Mouse (Mus musculus): Measurements from ENCODE around the gene Cntnap1.

The Cntnap1 gene

GRCm38 (mm10) chr11:101194137-101194536 is 23.8 kb downstream of the Cntnap1 start:
- no peaks in the 10 kb centered on the region for H3K27me3 ChIP-seq (ENCODE audit: control insufficient read depth, insufficient read depth, low read length, poor library complexity, severe bottlenecking)
- peaks cover 10% of the 10 kb centered on the region for H3K36me3 ChIP-seq (ENCODE audit: control insufficient read depth, insufficient read depth, low read length, poor library complexity, severe bottlenecking)
- no peak for DNase-seq (ENCODE audit: low read depth, low spot score)

DNA sequence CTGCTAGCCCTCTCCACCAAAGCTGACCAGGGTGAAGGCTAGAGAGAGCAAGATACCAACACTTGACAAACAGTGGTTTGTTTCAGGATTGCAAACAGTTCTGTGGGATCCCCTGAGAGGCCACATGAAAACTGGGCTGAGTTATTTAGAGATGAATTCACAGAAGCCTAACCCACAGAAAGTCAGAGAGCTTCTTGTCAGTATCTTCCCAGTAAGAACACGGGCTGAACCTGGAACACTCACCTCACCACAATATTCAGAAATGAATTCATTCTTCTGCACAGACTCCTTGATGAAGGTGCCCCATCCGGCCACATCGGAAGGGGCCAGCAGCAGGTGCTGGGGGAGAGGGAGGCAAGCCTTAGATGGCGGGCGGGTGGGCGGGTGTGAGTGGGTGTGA is 24.3 kb downstream of the Cntnap1 start:
- H3K36me3 ChIP-seq (ENCODE audit: control insufficient read depth, insufficient read depth, low read length, poor library complexity, severe bottlenecking): peaks cover 14% of the 10 kb centered on the region
- DNase-seq (ENCODE audit: low read depth, low spot score): no peak
- no peaks in the 10 kb centered on the region for H3K27me3 ChIP-seq (ENCODE audit: control insufficient read depth, insufficient read depth, low read length, poor library complexity, severe bottlenecking)

DNA sequence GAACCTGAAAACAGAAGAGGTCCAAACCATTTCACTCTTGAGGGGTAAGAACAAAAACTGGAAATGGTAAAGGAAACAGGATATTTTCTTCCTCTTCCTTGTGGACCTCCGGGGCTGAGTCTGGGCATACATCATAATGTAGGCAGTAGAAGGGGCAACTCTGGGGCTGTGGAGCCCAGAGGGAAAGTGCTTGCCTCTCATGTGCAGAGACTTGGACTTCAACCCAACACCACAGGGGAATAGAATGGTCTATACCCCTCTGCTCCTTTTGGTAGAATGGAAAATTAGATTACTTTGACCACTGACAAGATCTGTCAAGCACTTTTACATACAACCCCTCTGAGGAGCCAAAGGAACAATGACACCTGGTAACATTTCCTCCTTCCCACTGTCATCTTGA is 24.8 kb downstream of the Cntnap1 start:
- Histone ChIP-seq H3K36me3 (ENCODE audit: control insufficient read depth, insufficient read depth, low read length, poor library complexity, severe bottlenecking) (peaks cover 14% of the 10 kb centered on the region), H3K27me3 (ENCODE audit: control insufficient read depth, insufficient read depth, low read length, poor library complexity, severe bottlenecking) (no peaks in the 10 kb centered on the region)
- DNase-seq (ENCODE audit: low read depth, low spot score): no peak

DNA sequence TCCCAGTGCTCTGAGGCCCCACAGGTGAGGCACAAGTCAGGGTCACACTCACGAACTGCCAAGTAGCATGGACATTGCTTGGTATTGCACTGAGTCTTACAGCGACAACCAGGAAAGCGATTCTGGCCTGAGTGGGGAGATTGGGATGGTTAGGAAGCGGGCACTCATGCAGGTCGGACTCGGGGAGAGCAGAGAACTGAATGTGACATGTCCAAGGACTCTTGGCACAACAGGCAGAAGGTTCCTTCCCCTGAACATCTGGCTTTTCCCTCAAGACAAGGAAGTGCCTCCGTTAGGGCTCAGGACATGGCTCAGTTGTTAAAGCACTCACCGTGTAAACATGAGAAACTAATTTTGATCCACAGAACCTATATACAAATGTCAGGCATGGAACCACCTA is 25.2 kb downstream of the Cntnap1 start:
- Histone ChIP-seq H3K36me3 (ENCODE audit: control insufficient read depth, insufficient read depth, low read length, poor library complexity, severe bottlenecking) (peaks cover 14% of the 10 kb centered on the region), H3K27me3 (ENCODE audit: control insufficient read depth, insufficient read depth, low read length, poor library complexity, severe bottlenecking) (no peaks in the 10 kb centered on the region)
- no peak for DNase-seq (ENCODE audit: low read depth, low spot score)

- DNase-seq (ENCODE audit: low read depth, low spot score): no peak
- H3K27me3 ChIP-seq (ENCODE audit: control insufficient read depth, insufficient read depth, low read length, poor library complexity, severe bottlenecking): no peaks in the 10 kb centered on the region
- peaks cover 14% of the 10 kb centered on the region for H3K36me3 ChIP-seq (ENCODE audit: control insufficient read depth, insufficient read depth, low read length, poor library complexity, severe bottlenecking)
Measured at GRCm38 (mm10) chr11:101196175-101196574, 25.9 kb downstream of the Cntnap1 start.

DNA sequence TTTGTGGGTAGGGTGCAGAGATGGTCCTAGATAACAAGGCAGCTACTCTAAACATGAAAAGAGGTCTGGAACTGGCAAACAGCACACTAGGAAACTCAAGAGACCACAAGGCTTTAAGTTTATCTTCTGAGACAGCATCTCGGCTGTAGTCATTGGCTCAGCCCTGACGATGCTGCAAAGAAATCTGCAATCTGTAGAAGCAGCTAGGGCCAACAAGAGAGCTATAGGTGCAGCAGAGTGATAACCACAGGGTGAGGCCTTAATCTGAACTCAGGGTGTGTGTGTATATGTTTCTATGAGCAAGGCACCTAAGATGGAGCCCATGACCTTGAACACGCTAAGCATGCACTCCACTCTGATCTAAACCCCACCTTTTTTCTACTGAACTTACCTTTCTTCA is 29.2 kb downstream of the Cntnap1 start:
- DNase-seq (ENCODE audit: low read depth, low spot score): no peak
- peaks cover 21% of the 10 kb centered on the region for H3K36me3 ChIP-seq (ENCODE audit: control insufficient read depth, insufficient read depth, low read length, poor library complexity, severe bottlenecking)
- H3K27me3 ChIP-seq (ENCODE audit: control insufficient read depth, insufficient read depth, low read length, poor library complexity, severe bottlenecking): no peaks in the 10 kb centered on the region

DNA sequence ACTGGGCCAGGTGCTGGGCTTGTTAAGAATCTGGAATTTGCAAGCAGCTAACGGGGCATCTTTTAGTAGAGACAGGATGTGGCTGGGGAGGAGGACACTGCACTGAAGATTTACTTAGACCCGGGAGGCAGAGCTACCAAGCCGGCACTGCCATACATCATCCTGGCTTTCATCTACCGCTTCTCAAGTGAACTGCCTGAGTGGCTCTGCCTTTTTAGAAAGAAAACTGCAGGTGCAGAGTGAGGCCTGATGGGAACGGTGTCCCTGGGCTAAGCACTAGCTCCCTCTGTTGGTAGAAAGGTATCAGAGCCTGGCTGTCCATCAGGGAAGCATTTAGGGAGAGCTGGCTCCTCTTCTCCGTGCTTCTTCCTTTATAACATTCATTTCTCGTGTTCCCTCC is 30.7 kb downstream of the Cntnap1 start:
- Histone ChIP-seq H3K36me3 (ENCODE audit: control insufficient read depth, insufficient read depth, low read length, poor library complexity, severe bottlenecking) (peaks cover 21% of the 10 kb centered on the region), H3K27me3 (ENCODE audit: control insufficient read depth, insufficient read depth, low read length, poor library complexity, severe bottlenecking) (no peaks in the 10 kb centered on the region)
- DNase-seq (ENCODE audit: low read depth, low spot score): peak; percentile 69

DNA sequence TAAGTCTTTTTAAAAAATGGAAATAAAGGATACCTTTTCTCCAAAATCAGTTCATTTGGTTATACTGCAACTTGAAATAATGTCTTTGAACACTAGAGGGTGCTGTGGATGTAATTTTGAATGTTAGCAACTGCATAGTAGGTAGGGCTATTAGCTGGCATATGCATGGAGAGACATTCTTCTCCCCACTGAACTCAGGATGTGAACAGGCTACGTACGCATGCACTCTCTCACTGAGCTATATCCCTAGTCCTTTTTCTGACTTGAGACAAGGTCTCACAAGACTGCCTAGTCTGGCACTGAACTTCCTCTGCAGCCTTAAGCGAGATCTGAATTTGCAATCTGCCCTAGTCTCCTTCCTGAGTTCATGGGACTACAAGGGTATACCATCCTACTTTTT is 41.6 kb downstream of the Cntnap1 start:
- H3K36me3 ChIP-seq (ENCODE audit: control insufficient read depth, insufficient read depth, low read length, poor library complexity, severe bottlenecking): peaks cover 27% of the 10 kb centered on the region
- DNase-seq (ENCODE audit: low read depth, low spot score): peak; percentile 87
- no peaks in the 10 kb centered on the region for H3K27me3 ChIP-seq (ENCODE audit: control insufficient read depth, insufficient read depth, low read length, poor library complexity, severe bottlenecking)

GRCm38 (mm10) chr11:101216936-101217335 is 46.6 kb downstream of the Cntnap1 start:
- no peak for DNase-seq (ENCODE audit: low read depth, low spot score)
- Histone ChIP-seq H3K27me3 (ENCODE audit: control insufficient read depth, insufficient read depth, low read length, poor library complexity, severe bottlenecking) (no peaks in the 10 kb centered on the region), H3K36me3 (ENCODE audit: control insufficient read depth, insufficient read depth, low read length, poor library complexity, severe bottlenecking) (peaks cover 16% of the 10 kb centered on the region)

GRCm38 (mm10) chr11:101218436-101219055 is 48.2 kb downstream of the Cntnap1 start:
- H3K36me3 ChIP-seq (ENCODE audit: control insufficient read depth, insufficient read depth, low read length, poor library complexity, severe bottlenecking): peaks cover 14% of the 10 kb centered on the region
- DNase-seq (ENCODE audit: low read depth, low spot score): no peak
- no peaks in the 10 kb centered on the region for H3K27me3 ChIP-seq (ENCODE audit: control insufficient read depth, insufficient read depth, low read length, poor library complexity, severe bottlenecking)

DNA sequence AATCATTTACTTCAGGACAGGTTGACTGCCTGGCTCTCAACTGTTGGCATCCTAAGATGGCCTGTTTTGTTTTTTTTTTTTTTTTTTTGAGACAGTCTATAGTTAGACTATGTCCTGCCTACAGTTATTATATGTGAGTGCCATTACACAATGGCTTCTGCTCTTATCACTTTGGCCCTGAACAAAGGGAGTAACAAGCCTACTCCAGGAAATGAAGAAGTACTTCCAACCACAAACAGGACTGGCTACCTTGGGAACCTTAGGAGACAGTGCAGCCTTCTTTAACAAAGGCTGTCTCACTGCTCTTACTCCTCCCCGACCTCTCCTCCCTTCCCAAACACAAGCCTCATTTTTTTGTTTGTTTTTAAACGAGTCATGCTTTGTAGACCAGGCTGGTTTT is 50.5 kb downstream of the Cntnap1 start:
- H3K27me3 ChIP-seq (ENCODE audit: control insufficient read depth, insufficient read depth, low read length, poor library complexity, severe bottlenecking): no peaks in the 10 kb centered on the region
- no peak for DNase-seq (ENCODE audit: low read depth, low spot score)
- peaks cover 4% of the 10 kb centered on the region; the same call in 1 of the 2 replicates for H3K36me3 ChIP-seq (ENCODE audit: control insufficient read depth, insufficient read depth, low read length, poor library complexity, severe bottlenecking)

DNA sequence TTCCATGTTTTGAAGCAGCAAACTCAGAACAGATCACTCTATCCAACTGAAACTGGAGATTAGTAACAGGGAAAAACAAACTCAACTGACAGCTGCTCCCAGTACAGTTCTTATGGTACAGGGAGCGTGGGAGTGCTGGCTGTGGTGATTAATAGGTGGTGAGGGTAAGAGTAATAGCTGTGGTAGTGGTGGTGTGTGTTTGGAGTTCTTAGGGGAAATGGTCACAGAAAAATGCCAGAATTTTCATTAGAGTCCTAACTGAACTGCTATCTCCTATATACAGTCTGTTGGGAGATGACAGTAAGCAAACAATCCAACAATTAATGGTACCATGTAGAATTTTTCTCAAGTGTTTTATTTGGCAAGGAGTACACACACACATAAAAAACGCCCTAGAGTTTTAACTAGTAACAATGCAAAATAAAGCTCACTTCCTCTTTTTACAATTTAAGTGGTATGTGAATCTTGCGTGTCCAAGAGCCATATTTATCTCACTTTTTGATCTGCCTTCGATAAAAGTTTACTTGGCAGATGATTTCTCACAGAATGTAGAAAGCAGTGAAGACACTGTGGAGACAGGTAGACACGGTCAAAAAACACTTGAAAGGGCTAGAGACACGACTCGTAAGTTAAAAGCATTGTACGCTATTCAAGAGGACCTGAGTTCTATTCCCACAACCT is 51.1 kb downstream of the Cntnap1 start:
- Histone ChIP-seq H3K36me3 (ENCODE audit: control insufficient read depth, insufficient read depth, low read length, poor library complexity, severe bottlenecking) (peaks cover 2% of the 10 kb centered on the region; the same call in 1 of the 2 replicates), H3K27me3 (ENCODE audit: control insufficient read depth, insufficient read depth, low read length, poor library complexity, severe bottlenecking) (no peaks in the 10 kb centered on the region)
- DNase-seq (ENCODE audit: low read depth, low spot score): peak; percentile 38

DNA sequence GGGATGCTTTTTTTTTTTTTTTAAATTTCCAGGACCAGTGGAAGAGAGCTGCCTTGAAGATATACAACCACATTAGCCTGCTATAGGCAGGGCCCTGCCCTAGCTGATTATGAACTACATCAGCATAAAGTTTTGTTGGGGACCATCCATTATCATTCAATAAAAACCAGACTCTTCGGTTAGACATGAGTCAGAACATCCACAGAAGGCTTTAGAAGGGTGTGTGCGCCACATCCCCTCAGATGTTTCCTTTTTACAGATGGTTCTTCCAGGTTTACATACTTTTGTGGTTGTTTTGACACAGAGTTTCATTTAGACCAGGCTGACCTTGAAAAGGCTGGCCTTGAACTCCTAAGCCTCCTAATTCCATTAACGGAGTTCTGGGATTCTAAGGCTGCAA is 54.0 kb downstream of the Cntnap1 start:
- H3K36me3 ChIP-seq (ENCODE audit: control insufficient read depth, insufficient read depth, low read length, poor library complexity, severe bottlenecking): no peaks in the 10 kb centered on the region
- DNase-seq (ENCODE audit: low read depth, low spot score): no peak
- no peaks in the 10 kb centered on the region for H3K27me3 ChIP-seq (ENCODE audit: control insufficient read depth, insufficient read depth, low read length, poor library complexity, severe bottlenecking)

- H3K27me3 ChIP-seq (ENCODE audit: control insufficient read depth, insufficient read depth, low read length, poor library complexity, severe bottlenecking): no peaks in the 10 kb centered on the region
- no peak for DNase-seq (ENCODE audit: low read depth, low spot score)
Measured at GRCm38 (mm10) chr11:101225331-101226064, 55.2 kb downstream of the Cntnap1 start.

GRCm38 (mm10) chr11:101226065-101226701 is 55.9 kb downstream of the Cntnap1 start, which contains the start of gene Ezh1:
Ezh1 (minus strand) TSS chr11:101226463.
- Histone ChIP-seq H3K27me3 (ENCODE audit: control insufficient read depth, insufficient read depth, low read length, poor library complexity, severe bottlenecking) (no peaks in the 10 kb centered on the region), H3K36me3 (ENCODE audit: control insufficient read depth, insufficient read depth, low read length, poor library complexity, severe bottlenecking) (no peaks in the 10 kb centered on the region)
- peak; percentile 93 for DNase-seq (ENCODE audit: low read depth, low spot score)

More at GRCm38 (mm10) chr11:101225331-101226064, 55.2 kb downstream of the Cntnap1 start:
- H3K36me3 ChIP-seq (ENCODE audit: control insufficient read depth, insufficient read depth, low read length, poor library complexity, severe bottlenecking): no peaks in the 10 kb centered on the region
